Mouse (Mus musculus): ENCODE results near the gene Smagp.

GRCm38 (mm10) chr15:100573946-100574345 is 62.8 kb downstream of the Smagp start:
- TF ChIP-seq CTCF (IDR thresholded peaks at IDR 0.05; ENCODE audit: extremely low read depth, insufficient read length, insufficient replicate concordance, low read depth, low read length) (no peak), POLR2A (IDR thresholded peaks at IDR 0.05; ENCODE audit: low read depth, low read length) (no peak)

Measured in small intestine, adult 2 months (tissue).